18 mouse cellular contexts compared by ENCODE assay signal in genomic region chr2:74724244-74725015, GRCm38 (mm10). TPM values are rescaled to one million over a fixed set of nuclear protein-coding genes. Genes with fewer than 3 reads are reported as not detected.
DNase-seq lines count a peak whose midpoint lies in the region; ATAC-seq and TF ChIP-seq lines count a peak whose summit lies in the region.
"Had no signal": no experiment of that assay in that cellular context is flagged by ENCODE, and none has a peak within 500 bp of the region (broad histone marks: within the 10 kb centered on the region; RNA-seq: fewer than 3 reads in every experiment).

No protein-coding gene starts in this region.

- H3K4me1 ChIP-seq in hindbrain, embryonic 10.5 days (replicated peaks), result peaks cover 10% of the 10 kb centered on the region
- H3K4me1 ChIP-seq in hindbrain, postnatal 0 days (ENCODE audit: insufficient read depth, low read length), result no peaks in the 10 kb centered on the region
- H3K4me1 ChIP-seq in CH12.LX (ENCODE audit: control insufficient read depth in 1 of 2, insufficient read depth in 2 of 2), result peaks cover 12 to 60% of the 10 kb centered on the region in 2 experiments
- H3K4me1 ChIP-seq in hindbrain, embryonic 15.5 days (replicated peaks), result peaks cover 16% of the 10 kb centered on the region
- H3K4me1 ChIP-seq: embryonic facial prominence, embryonic 12.5 days had no signal

- H3K9ac ChIP-seq in hindbrain, postnatal 0 days (replicated peaks; ENCODE audit: low read length), result no peak overlapping the region
- peak overlapping the region; percentile 71 for H3K9ac ChIP-seq in CH12.LX (ENCODE audit: insufficient read depth, low read depth)
- H3K9ac ChIP-seq in hindbrain, embryonic 15.5 days, result no peak overlapping the region
- H3K9ac ChIP-seq: embryonic facial prominence, embryonic 12.5 days; forebrain, embryonic 13.5 days had no signal

- peaks cover 58% of the 10 kb centered on the region for H3K79me2 ChIP-seq in CH12.LX (replicated peaks; ENCODE audit: control insufficient read depth, extremely low read depth, insufficient read depth, poor library complexity, severe bottlenecking)

- TF ChIP-seq EP300 in CH12.LX (IDR thresholded peaks at IDR 0.05; ENCODE audit: low read length), result peak; percentile 74

- peaks cover 100% of the 10 kb centered on the region for H3K27me3 ChIP-seq in hindbrain, embryonic 10.5 days (ENCODE audit: insufficient read depth, poor library complexity, severe bottlenecking)
- peaks cover 89% of the 10 kb centered on the region for H3K27me3 ChIP-seq in hindbrain, postnatal 0 days (ENCODE audit: insufficient read depth, low read length)
- no peaks in the 10 kb centered on the region for H3K27me3 ChIP-seq in CH12.LX (replicated peaks)
- peaks cover 77% of the 10 kb centered on the region for H3K27me3 ChIP-seq in hindbrain, embryonic 15.5 days

- in situ Hi-C loops in CH12.LX (cut with MboI; ENCODE audit: low pct_ligation_motif_present, low pct_unique_long_range_greater_than_20kb, low sequenced_read_pairs), result loop anchor here (10.0 to 25.0 kb wide), 2 partner anchors 330 to 863 kb away; no protein-coding TSS in a partner anchor

- no peaks in the 10 kb centered on the region for H3K36me3 ChIP-seq in hindbrain, embryonic 10.5 days
- no peaks in the 10 kb centered on the region for H3K36me3 ChIP-seq in hindbrain, postnatal 0 days (ENCODE audit: insufficient read depth, low read length)
- peaks cover 28 to 32% of the 10 kb centered on the region in 2 experiments for H3K36me3 ChIP-seq in CH12.LX (replicated peaks in 1 of 2; ENCODE audit: control insufficient read depth in 1 of 2, insufficient read depth in 1 of 2, low read length in 1 of 2)
- H3K36me3 ChIP-seq in hindbrain, embryonic 15.5 days, result no peaks in the 10 kb centered on the region
- H3K36me3 ChIP-seq: embryonic facial prominence, embryonic 12.5 days had no signal

- peak; percentile 33 for DNase-seq in hindbrain, embryonic 10.5 days (ENCODE audit: low spot score)
- no peak for DNase-seq in hindbrain, postnatal 0 days (ENCODE audit: low spot score)
- DNase-seq in CH12.LX (ENCODE audit: extremely low read depth), result peak; percentile 64
- peak; percentile 72 to 77 for DNase-seq in kidney, postnatal 4 days
- no peak for DNase-seq in gastrocnemius, adult 18-20 months (ENCODE audit: low spot score)
- no peak for DNase-seq in gastrocnemius, adult 8-10 months (ENCODE audit: low spot score in 2 of 2)
- no peak for DNase-seq in testis, postnatal 10 days (ENCODE audit: low spot score)
- DNase-seq: cerebellum, adult 18-20 months; gastrocnemius, postnatal 36 days; lung, adult 2 months; right cerebral cortex, postnatal 25 days had no signal

- no peak for TF ChIP-seq RAD21 in CH12.LX (IDR thresholded peaks at IDR 0.05; ENCODE audit: low read depth, low read length)

- no peak overlapping the region for H3K4me2 ChIP-seq in hindbrain, postnatal 0 days (ENCODE audit: low read depth, low read length)
- H3K4me2 ChIP-seq in CH12.LX (ENCODE audit: insufficient read depth, low read depth, poor library complexity, severe bottlenecking), result peak overlapping the region; percentile 86
- H3K4me2 ChIP-seq in hindbrain, embryonic 15.5 days, result peak overlapping the region; percentile 28
- H3K4me2 ChIP-seq: embryonic facial prominence, embryonic 12.5 days; forebrain, embryonic 13.5 days had no signal

- dilution Hi-C loops in CH12.LX (cut with MboI; ENCODE audit: extremely low pct_ligation_motif_present, extremely low pct_unique_long_range_greater_than_20kb, low sequenced_read_pairs), result no loop called here

- H3K4me3 ChIP-seq in hindbrain, embryonic 10.5 days, result no peak overlapping the region
- no peak overlapping the region for H3K4me3 ChIP-seq in hindbrain, postnatal 0 days (ENCODE audit: low read length)
- peak overlapping the region; percentile 61 to 96 (median 66) for H3K4me3 ChIP-seq in CH12.LX (replicated peaks in 1 of 3; ENCODE audit: low read depth in 2 of 3, low read length in 2 of 3, poor library complexity in 1 of 3)
- no peak overlapping the region for H3K4me3 ChIP-seq in hindbrain, embryonic 15.5 days
- H3K4me3 ChIP-seq: embryonic facial prominence, embryonic 12.5 days; forebrain, embryonic 13.5 days had no signal

- ATAC-seq in hindbrain, postnatal 0 days, result no peak
- ATAC-seq in hindbrain, embryonic 15.5 days (ENCODE audit: low FRiP score, low read depth), result no peak
- ATAC-seq: forebrain, embryonic 13.5 days had no signal

- TF ChIP-seq POLR2A in CH12.LX (IDR thresholded peaks at IDR 0.05; ENCODE audit: low read depth, low read length), result peak; percentile 53; the same call in 1 of the 2 replicates

- no peak for TF ChIP-seq CTCF in hindbrain, postnatal 0 days (IDR thresholded peaks at IDR 0.05; ENCODE audit: low read depth)
- 0 out of 4 replicates have a peak, but pooled peaks of 1 of the 2 experiments have one; percentile 5 for TF ChIP-seq CTCF in CH12.LX (conservative IDR thresholded peaks at IDR 0.05 in 1 of 2, IDR thresholded peaks at IDR 0.05 in 1 of 2; ENCODE audit: low read depth in 2 of 2, low read length in 2 of 2)

- no peaks in the 10 kb centered on the region for H3K9me3 ChIP-seq in hindbrain, embryonic 10.5 days
- H3K9me3 ChIP-seq in hindbrain, postnatal 0 days (ENCODE audit: low read length), result no peaks in the 10 kb centered on the region
- peaks cover 6% of the 10 kb centered on the region for H3K9me3 ChIP-seq in CH12.LX (replicated peaks; ENCODE audit: low read length)
- no peaks in the 10 kb centered on the region for H3K9me3 ChIP-seq in hindbrain, embryonic 15.5 days
- H3K9me3 ChIP-seq: embryonic facial prominence, embryonic 12.5 days; forebrain, embryonic 13.5 days had no signal

- WGBS in hindbrain, embryonic 10.5 days, result 5% methylated on average over 7 of the region's 7 CpGs
- 13% methylated on average over 7 of the region's 7 CpGs for WGBS in hindbrain, postnatal 0 days
- 16% methylated on average over 7 of the region's 7 CpGs for WGBS in hindbrain, embryonic 15.5 days

- H3K27ac ChIP-seq in hindbrain, embryonic 10.5 days, result no peak overlapping the region
- no peak overlapping the region for H3K27ac ChIP-seq in hindbrain, postnatal 0 days
- H3K27ac ChIP-seq in CH12.LX (ENCODE audit: insufficient read depth, low read depth), result peak overlapping the region; percentile 97
- H3K27ac ChIP-seq in hindbrain, embryonic 15.5 days (replicated peaks), result peak overlapping the region; percentile 56
- H3K27ac ChIP-seq: embryonic facial prominence, embryonic 12.5 days; forebrain, embryonic 13.5 days had no signal

RNA-seq across cellular contexts. Expression of gene Gm28230, which starts 2.1 kb away (rescaled TPM):
- polyA plus RNA-seq in hindbrain, embryonic 10.5 days (2016; fragmentation: Nextera tagmentation; extraction: Ambion mirVana), result not detected in 2 replicates
- 1.3 and 3.5 TPM in 2 replicates for total RNA-seq in hindbrain, postnatal 0 days (2014; rRNA removed)
- 0.37 and 0.70 TPM in 2 replicates for polyA plus RNA-seq in hindbrain, postnatal 0 days (2015; fragmentation: Nextera tagmentation; extraction: Ambion mirVana)
- total RNA-seq in CH12.LX (2012; rRNA removed) (0.80 and 0.89 TPM in 2 replicates), CH12.LX (2014; rRNA removed) (0.84 and 1.1 TPM in 2 replicates)
- 0.85 and 1.7 TPM in 2 replicates for polyA plus RNA-seq in CH12.LX (2012; ENCODE audit: insufficient read length, low read depth)
- 0.87 and 1.6 TPM in 2 replicates for polyA plus RNA-seq in hindbrain, embryonic 15.5 days (2015; fragmentation: Nextera tagmentation; extraction: Ambion mirVana)
- total RNA-seq in gastrocnemius, adult 18-20 months (2021), result under 1 TPM; 0.07 to 0.19 TPM
- under 1 TPM in 1 of 4 experiments, not detected in 3; 0.31 TPM for total RNA-seq in gastrocnemius, adult 8-10 months (2022)
- total RNA-seq: layer of hippocampus, adult 18-20 months; left cerebral cortex, postnatal 36 days; neutrophil, adult 5-6 weeks had no signal
- polyA plus RNA-seq: embryonic facial prominence, embryonic 12.5 days; forebrain, embryonic 13.5 days; heart, postnatal 0 days had no signal

RNA-seq across cellular contexts. Expression of gene Hoxd4, which starts 12.7 kb away (rescaled TPM):
- polyA plus RNA-seq in hindbrain, embryonic 10.5 days (2016; fragmentation: Nextera tagmentation; extraction: Ambion mirVana), result 0.14 and 2.6 TPM in 2 replicates
- total RNA-seq in hindbrain, postnatal 0 days (2014; rRNA removed), result 13.9 and 18.1 TPM in 2 replicates
- 1.6 and 1.9 TPM in 2 replicates for polyA plus RNA-seq in hindbrain, postnatal 0 days (2015; fragmentation: Nextera tagmentation; extraction: Ambion mirVana)
- total RNA-seq in CH12.LX (2012; rRNA removed) (8.4 and 9.8 TPM in 2 replicates), CH12.LX (2014; rRNA removed) (6.0 and 7.2 TPM in 2 replicates)
- 5.4 and 6.3 TPM in 2 replicates for polyA plus RNA-seq in CH12.LX (2012; ENCODE audit: insufficient read length, low read depth)
- polyA plus RNA-seq in hindbrain, embryonic 15.5 days (2015; fragmentation: Nextera tagmentation; extraction: Ambion mirVana), result 2.7 and 3.3 TPM in 2 replicates
- total RNA-seq in gastrocnemius, adult 18-20 months (2021), result 1 to 10 TPM; 1.0 to 1.3 TPM
- total RNA-seq in gastrocnemius, adult 8-10 months (2022), result 1 to 10 TPM; 1.1 to 1.9 (median 1.5) TPM
- total RNA-seq: layer of hippocampus, adult 18-20 months; left cerebral cortex, postnatal 36 days; neutrophil, adult 5-6 weeks had no signal
- polyA plus RNA-seq: forebrain, embryonic 13.5 days had no signal

RNA-seq across cellular contexts. Expression of gene Hoxd3, which starts 12.7 kb away (rescaled TPM):
- polyA plus RNA-seq in hindbrain, embryonic 10.5 days (2016; fragmentation: Nextera tagmentation; extraction: Ambion mirVana), result 15.5 and 55.9 TPM in 2 replicates
- 31.3 and 36.8 TPM in 2 replicates for total RNA-seq in hindbrain, postnatal 0 days (2014; rRNA removed)
- polyA plus RNA-seq in hindbrain, postnatal 0 days (2015; fragmentation: Nextera tagmentation; extraction: Ambion mirVana), result 25.2 and 26.3 TPM in 2 replicates
- total RNA-seq in CH12.LX (2012; rRNA removed), result 0.50 TPM in 1 of 2 replicates, not detected in the other
- 0.12 and 0.14 TPM in 2 replicates for total RNA-seq in CH12.LX (2014; rRNA removed)
- polyA plus RNA-seq in CH12.LX (2012; ENCODE audit: insufficient read length, low read depth), result 1.0 and 1.1 TPM in 2 replicates
- polyA plus RNA-seq in hindbrain, embryonic 15.5 days (2015; fragmentation: Nextera tagmentation; extraction: Ambion mirVana), result 49.4 and 51.8 TPM in 2 replicates
- total RNA-seq in gastrocnemius, adult 18-20 months (2021), result not detected
- total RNA-seq in gastrocnemius, adult 8-10 months (2022), result under 1 TPM in 2 of 4 experiments, not detected in 2; 0.17 to 0.29 TPM
- total RNA-seq: layer of hippocampus, adult 18-20 months; left cerebral cortex, postnatal 36 days; neutrophil, adult 5-6 weeks had no signal
- polyA plus RNA-seq: forebrain, embryonic 13.5 days had no signal

RNA-seq across cellular contexts. Expression of gene Hoxd8, which starts 20.0 kb away (rescaled TPM):
- polyA plus RNA-seq in hindbrain, embryonic 10.5 days (2016; fragmentation: Nextera tagmentation; extraction: Ambion mirVana), result not detected in 2 replicates
- 0.37 and 9.2 TPM in 2 replicates for total RNA-seq in hindbrain, postnatal 0 days (2014; rRNA removed)
- 0.21 TPM in 1 of 2 replicates, not detected in the other for polyA plus RNA-seq in hindbrain, postnatal 0 days (2015; fragmentation: Nextera tagmentation; extraction: Ambion mirVana)
- not detected in 2 replicates for total RNA-seq in CH12.LX (2012; rRNA removed)
- total RNA-seq in CH12.LX (2014; rRNA removed), result 0.20 and 0.76 TPM in 2 replicates
- 0.15 and 0.31 TPM in 2 replicates for polyA plus RNA-seq in CH12.LX (2012; ENCODE audit: insufficient read length, low read depth)
- 0.73 and 1.3 TPM in 2 replicates for polyA plus RNA-seq in hindbrain, embryonic 15.5 days (2015; fragmentation: Nextera tagmentation; extraction: Ambion mirVana)
- 10 to 100 TPM; 32.2 to 40.3 TPM for total RNA-seq in gastrocnemius, adult 18-20 months (2021)
- total RNA-seq in gastrocnemius, adult 8-10 months (2022), result 10 to 100 TPM; 46.8 to 53.5 (median 51.3) TPM
- total RNA-seq: layer of hippocampus, adult 18-20 months; left cerebral cortex, postnatal 36 days; neutrophil, adult 5-6 weeks had no signal
- polyA plus RNA-seq: forebrain, embryonic 13.5 days had no signal

RNA-seq across cellular contexts. Expression of gene Hoxd9, which starts 26.9 kb away (rescaled TPM):
- not detected in 2 replicates for polyA plus RNA-seq in hindbrain, embryonic 10.5 days (2016; fragmentation: Nextera tagmentation; extraction: Ambion mirVana)
- total RNA-seq in hindbrain, postnatal 0 days (2014; rRNA removed), result not detected in 2 replicates
- not detected in 2 replicates for polyA plus RNA-seq in hindbrain, postnatal 0 days (2015; fragmentation: Nextera tagmentation; extraction: Ambion mirVana)
- total RNA-seq in CH12.LX (2012; rRNA removed) (not detected in 2 replicates), CH12.LX (2014; rRNA removed) (not detected in 2 replicates)
- polyA plus RNA-seq in CH12.LX (2012; ENCODE audit: insufficient read length, low read depth), result not detected in 2 replicates
- polyA plus RNA-seq in hindbrain, embryonic 15.5 days (2015; fragmentation: Nextera tagmentation; extraction: Ambion mirVana), result not detected in 2 replicates
- total RNA-seq in gastrocnemius, adult 18-20 months (2021), result 10 to 100 TPM; 17.0 to 18.1 TPM
- total RNA-seq in gastrocnemius, adult 8-10 months (2022), result 10 to 100 TPM; 22.6 to 27.5 (median 23.7) TPM
- total RNA-seq: layer of hippocampus, adult 18-20 months; left cerebral cortex, postnatal 36 days; neutrophil, adult 5-6 weeks had no signal
- polyA plus RNA-seq: forebrain, embryonic 13.5 days had no signal

Comparison
In these comparisons a context has a peak if more than half of its experiments do, and no peak if none do; other contexts are left out.
1. DNase-seq: peak in hindbrain, embryonic 10.5 days (single experiment), CH12.LX (single experiment) and kidney, postnatal 4 days (2 of 2); none in hindbrain, postnatal 0 days (single experiment), gastrocnemius, adult 18-20 months (single experiment), gastrocnemius, adult 8-10 months (0 of 2) and testis, postnatal 10 days (single experiment).
2. H3K27ac ChIP-seq: peak in CH12.LX (single experiment) and hindbrain, embryonic 15.5 days (single experiment); none in hindbrain, embryonic 10.5 days (single experiment) and hindbrain, postnatal 0 days (single experiment).
3. H3K4me3 ChIP-seq: peak in CH12.LX (3 of 3); none in hindbrain, embryonic 10.5 days (single experiment), hindbrain, postnatal 0 days (single experiment) and hindbrain, embryonic 15.5 days (single experiment).
4. RNA of gene Hoxd3, which starts 12.7 kb away (total RNA-seq): 31.3 to 36.8 TPM in hindbrain, postnatal 0 days; 0.12 to 0.50 TPM in CH12.LX, 0.17 to 0.29 TPM in gastrocnemius, adult 8-10 months and not detected in gastrocnemius, adult 18-20 months; every median in the first group is over 10 times any median in the second.